Mouse (Mus musculus) liver, embryonic 14.5 days (tissue): ENCODE data around the gene Terb2.

Experiments
- CTCF ChIP-seq: IDR thresholded peaks from 2 replicates; pipeline ENCODE4 v1.5.1; 2016; ENCODE audit warnings: antibody characterized with exemption, low read depth, control low read depth
- EP300 ChIP-seq: IDR thresholded peaks from 2 replicates; pipeline ENCODE4 v1.6.1; 2016; ENCODE audit warnings: antibody characterized with exemption, low read depth

GRCm38 (mm10) chr2:122157561-122157960 is 28.5 kb upstream of the Terb2 start:
- TF ChIP-seq CTCF (no peak), EP300 (no peak)
